Mouse (Mus musculus) erythroblast, adult 5-6 weeks (primary cell): ENCODE measurements around the gene Xylt1. TPM values are rescaled to one million over a fixed set of nuclear protein-coding genes. Genes with fewer than 3 reads are reported as not detected.

Source experiments
- ATAC-seq: replicated peaks from 2 replicates; pipeline ENCODE4 v1.8.0; 2016; ENCODE audit warnings: moderate number of reproducible peaks, mild to moderate bottlenecking, moderate TSS enrichment, inconsistent platforms; ENCODE audit not compliant: poor library complexity, low FRiP score, severe bottlenecking
- total RNA-seq, 2 experiments: library from RNA; stranded (forward) in 1 of 2; stranded (reverse) in 1 of 2; fragments of 150-400 nt in 1 of 2; fragments of 200-764, 138-1000 nt in 1 of 2; gene quantifications; 2 replicates each; pipeline versions ENCODE4 v1.2.3 to v1.2.4; 2015 to 2017; ENCODE audit warnings: low replicate concordance in 2 of 2

Gene Xylt1
- total RNA-seq, 2 experiments from 2014 or later = 3.0 to 5.0 TPM

DNA sequence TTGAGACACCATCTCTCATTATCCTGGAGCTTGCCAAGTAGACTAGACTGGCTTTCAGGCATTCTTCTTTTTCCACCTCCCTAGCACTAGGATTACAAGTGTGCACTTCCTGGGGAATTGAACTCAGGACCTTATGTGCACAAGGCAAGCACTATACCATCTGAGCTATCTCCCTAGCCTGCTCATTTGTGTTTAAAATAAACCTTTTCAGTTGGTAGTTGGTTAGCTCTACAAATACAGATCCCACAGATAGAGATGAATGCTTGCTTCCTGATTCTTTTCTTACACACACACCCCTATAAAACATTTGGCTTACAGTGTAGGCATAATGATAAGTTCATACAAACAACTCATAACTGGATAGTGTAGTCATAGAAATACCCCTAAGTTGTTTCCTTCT is 206.0 kb downstream of the Xylt1 start:
- no peak for ATAC-seq

GRCm38 (mm10) chr7:117587234-117587929 is 206.6 kb downstream of the Xylt1 start:
- no peak for ATAC-seq

DNA sequence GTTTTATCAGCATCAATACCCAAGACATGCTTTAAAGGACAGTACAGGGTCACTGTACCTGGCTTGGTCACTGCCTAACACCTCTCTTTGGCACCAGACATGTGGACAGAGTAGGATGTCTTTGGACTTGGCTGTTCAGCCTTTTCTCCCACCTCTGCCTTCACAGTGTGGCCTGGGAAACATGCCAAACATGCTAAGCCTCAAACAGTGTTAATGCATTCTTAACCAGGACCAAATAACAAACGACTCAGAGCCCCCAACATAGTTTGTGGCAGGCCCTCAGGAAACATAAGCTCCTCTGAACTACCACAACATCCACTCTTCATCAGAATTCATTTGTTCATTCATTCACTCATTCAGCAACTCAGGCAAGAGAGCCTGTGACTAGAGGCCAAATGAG is 207.6 kb downstream of the Xylt1 start:
- ATAC-seq = no peak

GRCm38 (mm10) chr7:117589359-117589758 is 208.6 kb downstream of the Xylt1 start:
- no peak for ATAC-seq

GRCm38 (mm10) chr7:117589820-117590219 is 209.0 kb downstream of the Xylt1 start:
- no peak for ATAC-seq

DNA sequence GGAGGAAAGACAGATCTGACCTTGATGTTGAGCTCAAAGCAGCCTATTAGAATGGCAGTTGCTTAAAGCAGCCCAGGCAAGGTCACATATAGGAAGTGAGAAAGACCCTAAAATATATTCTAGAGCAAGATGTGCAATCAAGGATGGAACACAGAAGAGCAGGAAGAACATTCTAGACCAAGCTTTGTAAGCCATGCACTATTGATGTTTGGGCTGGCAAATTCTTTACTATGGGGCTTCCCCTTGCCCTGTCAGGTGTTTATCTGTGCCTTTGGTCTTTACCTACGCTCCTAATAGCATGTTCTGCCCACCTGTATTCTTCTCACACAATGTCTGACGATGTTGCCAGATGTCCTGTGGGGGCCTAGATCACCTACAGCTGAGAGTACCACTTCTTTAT is 213.4 kb downstream of the Xylt1 start:
- ATAC-seq = no peak

DNA sequence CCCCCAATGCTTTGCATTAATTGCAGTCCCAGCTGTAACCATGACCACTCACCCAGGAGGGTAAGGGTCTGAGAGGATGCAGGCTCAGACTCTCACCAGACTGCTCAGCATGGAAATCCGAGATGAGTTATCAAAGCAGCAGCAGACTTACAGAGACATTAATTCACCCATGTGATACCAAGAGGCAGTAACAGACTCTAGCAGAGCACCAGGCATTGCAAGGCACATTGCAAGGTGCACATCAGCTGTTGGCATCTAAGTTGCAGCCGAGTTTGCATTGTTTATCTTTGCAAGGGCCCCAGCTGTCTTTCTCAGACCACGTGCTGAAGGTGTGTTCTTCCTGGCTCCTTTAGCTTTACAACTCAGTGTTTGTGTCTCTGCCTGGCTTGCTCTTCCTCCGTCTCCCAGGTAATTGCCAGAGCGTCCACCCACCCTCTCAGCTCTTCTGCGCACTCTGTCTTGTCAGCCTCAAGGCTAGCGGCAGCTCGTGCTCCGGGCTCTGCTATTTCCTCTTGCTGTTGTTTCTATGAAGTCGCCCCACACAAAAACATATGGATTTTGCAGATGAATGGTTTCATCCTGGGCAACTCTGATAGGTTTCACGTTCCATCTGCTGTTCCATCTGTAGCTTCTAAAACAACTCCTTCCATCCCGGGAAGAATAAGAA is 214.4 kb downstream of the Xylt1 start:
- no peak for ATAC-seq

DNA sequence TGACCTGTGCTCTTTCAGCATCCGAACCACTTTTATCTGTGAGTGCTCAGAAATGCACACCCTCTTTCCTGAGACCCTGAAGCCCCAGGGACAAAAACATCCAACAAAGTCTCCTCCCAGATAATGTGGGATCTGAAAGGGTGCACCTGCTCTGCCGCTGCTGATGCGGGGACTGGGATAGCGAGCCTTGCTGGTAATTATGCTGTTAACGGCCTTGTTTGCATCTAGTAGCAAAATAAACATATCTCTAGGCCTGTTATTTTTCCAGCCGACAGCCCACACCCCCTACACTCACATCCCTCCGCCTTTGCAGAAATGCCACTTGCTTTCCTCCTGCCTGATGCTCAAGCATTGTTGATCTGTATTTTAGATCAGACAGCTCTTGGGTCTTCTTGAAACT is 219.7 kb downstream of the Xylt1 start:
- ATAC-seq = no peak

- ATAC-seq = no peak
Observed at GRCm38 (mm10) chr7:117610439-117610838, 229.7 kb downstream of the Xylt1 start.

- ATAC-seq = no peak
Observed at GRCm38 (mm10) chr7:117612788-117613473, 232.2 kb downstream of the Xylt1 start.

DNA sequence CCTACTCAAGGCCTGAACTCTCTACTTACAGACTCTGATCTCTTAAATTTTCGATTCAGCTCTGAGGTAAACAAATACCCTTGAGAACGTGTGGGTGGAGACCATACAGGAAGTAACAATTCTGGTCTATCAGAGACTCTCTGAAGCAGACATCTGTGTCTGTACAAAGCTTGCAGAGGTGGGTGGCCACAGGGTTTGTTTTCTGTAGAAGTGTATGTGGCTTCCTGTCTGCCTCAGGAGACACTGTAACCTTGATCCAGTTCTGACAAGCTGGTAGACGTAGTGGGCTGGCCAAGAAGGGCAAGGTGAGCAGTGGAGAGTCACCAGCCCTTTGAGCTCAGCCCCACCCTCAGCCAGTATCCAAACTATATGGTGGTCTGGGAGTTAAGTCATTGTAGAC is 233.0 kb downstream of the Xylt1 start:
- no peak for ATAC-seq

DNA sequence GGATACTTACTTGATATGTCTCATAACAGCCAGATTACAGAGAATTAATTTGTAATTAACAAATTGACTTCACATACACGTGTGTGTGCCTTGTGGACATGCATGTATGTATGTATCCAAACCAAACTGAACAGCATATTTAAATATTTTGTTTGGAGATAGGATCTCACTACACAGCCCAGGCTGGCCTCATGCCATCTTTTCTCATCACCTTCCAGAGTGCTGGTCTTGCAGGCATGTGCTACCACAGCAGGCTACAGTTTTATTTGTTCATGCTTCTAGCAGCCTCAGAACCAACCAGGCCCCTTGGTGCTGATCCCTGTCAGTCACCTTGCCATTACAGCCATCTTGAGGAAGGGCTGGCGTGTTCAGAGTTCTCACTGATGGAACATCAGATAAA is 233.6 kb downstream of the Xylt1 start:
- no peak for ATAC-seq

- no peak for ATAC-seq
Observed at GRCm38 (mm10) chr7:117614851-117615250, 234.1 kb downstream of the Xylt1 start.

DNA sequence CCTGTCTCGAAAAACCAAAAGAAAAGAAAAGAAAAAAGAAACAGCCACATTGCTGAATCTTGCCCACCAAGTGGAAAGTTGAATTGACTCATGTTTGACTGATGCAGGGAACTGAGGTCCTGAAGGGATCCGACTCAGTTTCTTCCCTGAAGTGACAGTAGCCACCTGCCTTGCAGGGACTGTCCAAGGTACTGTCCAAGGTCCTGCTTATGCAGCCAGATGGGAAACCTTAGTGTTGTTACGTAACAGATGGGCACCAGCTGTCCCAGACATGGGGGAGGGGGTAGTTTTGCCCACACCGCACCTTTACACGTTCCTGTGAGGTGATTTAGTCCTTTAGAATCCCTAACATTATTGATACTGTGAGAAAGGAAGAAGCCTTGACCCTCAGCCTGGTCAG is 235.5 kb downstream of the Xylt1 start:
- ATAC-seq = no peak

- ATAC-seq = no peak
Observed at GRCm38 (mm10) chr7:117618715-117619150, 238.0 kb downstream of the Xylt1 start.

GRCm38 (mm10) chr7:117621566-117621965 is 240.8 kb downstream of the Xylt1 start:
- ATAC-seq = no peak

DNA sequence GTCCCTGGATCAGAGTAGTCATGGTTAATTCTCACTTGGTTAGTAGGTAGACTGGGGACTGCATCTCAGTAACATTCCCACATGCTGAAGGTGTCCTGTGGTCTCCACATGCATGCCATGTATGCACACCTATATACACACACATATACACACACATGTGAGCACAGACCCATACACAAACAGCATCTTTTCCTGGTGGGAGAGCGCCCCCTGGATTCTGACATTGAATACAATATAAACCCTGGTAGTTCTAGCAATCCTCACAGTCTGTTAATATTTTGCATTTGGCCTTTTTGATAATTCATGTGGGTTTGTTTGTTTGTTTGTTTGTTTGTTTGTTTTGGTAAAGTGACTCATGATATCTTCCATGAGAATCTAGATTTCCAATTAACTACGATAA is 242.0 kb downstream of the Xylt1 start:
- no peak for ATAC-seq

DNA sequence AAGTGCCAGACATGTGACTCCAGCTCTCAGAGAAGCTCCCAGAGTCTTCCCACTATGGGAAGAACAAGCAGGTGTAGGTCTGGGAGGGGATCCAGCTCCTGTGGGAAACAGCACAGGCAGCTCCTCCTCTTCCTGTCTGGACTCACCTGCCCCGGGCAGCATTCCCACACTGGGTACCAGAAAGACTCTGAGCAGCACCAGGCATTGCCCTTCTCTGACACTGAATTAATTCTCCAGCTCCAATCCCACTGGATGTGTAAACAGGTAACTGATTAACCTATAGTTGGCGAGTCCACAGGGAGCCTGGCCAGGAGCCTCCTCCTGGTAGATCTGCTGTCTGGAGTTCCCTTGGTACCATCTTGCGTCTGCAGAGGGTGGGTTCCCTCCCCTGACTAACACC is 248.0 kb downstream of the Xylt1 start:
- ATAC-seq = no peak

DNA sequence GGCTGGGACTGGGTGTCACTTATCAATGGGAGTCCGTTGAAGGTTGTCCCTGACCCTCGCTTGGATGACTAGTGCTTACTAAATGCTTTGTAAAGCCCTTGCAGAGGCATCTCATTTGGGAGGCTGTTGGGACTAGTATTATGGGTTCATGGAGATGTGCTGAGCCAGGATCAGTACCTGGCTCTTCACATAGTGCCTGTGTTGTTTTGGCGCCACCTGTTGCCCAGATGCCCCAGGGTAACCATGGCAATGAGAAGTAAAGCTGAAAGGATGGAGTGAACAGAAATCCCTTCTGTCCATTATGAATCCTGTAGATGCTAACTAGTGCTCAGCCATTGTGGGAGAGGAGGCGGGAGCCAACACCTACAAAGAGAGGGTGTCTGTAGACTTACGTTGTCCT is 249.9 kb downstream of the Xylt1 start:
- ATAC-seq = no peak

- ATAC-seq = no peak
Observed at GRCm38 (mm10) chr7:117635584-117635983, 254.8 kb downstream of the Xylt1 start.

GRCm38 (mm10) chr7:117636713-117637112 is 255.9 kb downstream of the Xylt1 start:
- ATAC-seq = no peak
